Mouse (Mus musculus): ENCODE measurements at regions not wholly inside any gene's neighbourhood (a gene's known extent, or its start where the extent isn't known, plus 50 kb on each side); places are given as distances from the start of the nearest gene placed in this dataset.
A peak's percentile ranks its signal among the peaks of the same experiment; 100 is the strongest.

DNA sequence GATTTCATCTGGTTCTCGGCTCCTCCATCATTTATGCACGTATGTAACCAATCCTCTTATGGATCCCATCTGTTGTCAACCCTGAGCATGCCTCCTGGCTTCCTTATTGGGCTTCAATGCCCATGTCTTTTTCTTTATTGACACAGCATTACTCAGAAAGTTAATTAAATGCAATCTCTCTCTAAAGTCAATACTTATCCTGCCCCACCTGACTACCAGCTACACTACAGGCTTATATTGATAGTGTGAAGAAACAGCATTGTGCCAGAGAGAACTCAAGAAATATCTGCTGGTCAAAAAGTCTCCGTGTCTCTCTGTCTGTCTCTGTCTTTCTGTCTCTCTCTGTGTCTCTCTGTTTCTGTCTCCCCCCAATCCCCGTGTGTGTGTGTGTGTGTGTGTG lies 194.7 kb upstream of the Rfx3 start:
- no peak for ATAC-seq (ENCODE audit: insufficient number of reproducible peaks, low FRiP score, low TSS enrichment)

DNA sequence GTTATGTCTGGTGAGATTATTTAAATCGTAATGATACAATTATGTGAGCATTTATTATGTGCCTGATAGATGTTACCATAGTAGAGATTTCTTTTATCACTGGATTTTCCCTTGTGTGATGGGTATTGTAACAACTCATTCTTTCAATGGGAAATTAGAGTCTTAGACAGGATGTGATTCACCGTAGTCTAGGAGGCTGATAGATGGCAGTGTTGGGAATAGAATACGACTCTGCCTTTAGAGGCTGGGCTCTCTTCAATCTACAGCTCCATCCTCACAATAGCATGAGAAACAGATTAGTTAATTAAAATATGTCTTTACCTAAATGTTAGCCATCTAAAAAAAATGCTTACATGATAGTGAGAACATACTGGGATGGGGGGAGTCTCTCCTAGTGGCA lies 192.8 kb upstream of the Rfx3 start:
- no peak for ATAC-seq (ENCODE audit: insufficient number of reproducible peaks, low FRiP score, low TSS enrichment)

DNA sequence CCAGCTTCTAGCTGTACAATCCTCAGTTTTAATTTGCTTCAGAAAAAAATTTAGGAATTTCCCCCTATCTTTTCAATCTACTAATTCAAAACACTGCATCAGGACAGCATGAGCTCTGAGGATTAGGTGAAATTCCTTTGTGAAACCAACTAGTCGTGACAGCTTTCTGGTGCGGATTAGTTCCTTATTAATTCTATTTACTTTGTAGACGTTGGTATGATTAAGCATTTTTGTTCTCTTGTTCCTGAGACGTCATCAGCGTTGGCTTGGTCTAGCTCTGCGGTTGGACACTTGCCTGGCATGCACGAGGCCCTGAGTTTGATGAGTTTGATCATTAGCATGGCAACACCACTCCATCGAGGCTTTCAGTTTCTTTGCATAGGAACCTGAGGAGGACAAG lies 188.4 kb upstream of the Rfx3 start:
- ATAC-seq (ENCODE audit: insufficient number of reproducible peaks, low FRiP score, low TSS enrichment): no peak

DNA sequence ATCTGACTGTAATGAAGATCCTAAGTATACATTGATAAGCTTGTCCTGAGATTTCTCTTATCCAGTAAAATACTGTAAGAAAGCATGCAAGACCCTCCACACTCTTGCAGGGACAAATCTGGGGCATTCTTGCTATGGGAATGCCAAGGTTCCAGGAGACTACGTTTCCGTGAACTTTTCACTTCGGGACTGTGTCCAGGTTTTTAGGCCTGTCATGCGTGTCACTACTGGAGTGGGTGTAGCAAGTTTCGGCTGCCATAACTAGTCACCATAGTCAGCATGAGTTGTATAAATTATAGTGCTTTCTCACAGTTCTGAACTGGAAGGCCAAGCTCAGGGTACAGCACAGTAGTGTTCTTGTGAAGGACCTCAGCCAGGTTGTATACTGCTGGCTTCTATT lies 185.9 kb upstream of the Rfx3 start:
- ATAC-seq (ENCODE audit: insufficient number of reproducible peaks, low FRiP score, low TSS enrichment): no peak

DNA sequence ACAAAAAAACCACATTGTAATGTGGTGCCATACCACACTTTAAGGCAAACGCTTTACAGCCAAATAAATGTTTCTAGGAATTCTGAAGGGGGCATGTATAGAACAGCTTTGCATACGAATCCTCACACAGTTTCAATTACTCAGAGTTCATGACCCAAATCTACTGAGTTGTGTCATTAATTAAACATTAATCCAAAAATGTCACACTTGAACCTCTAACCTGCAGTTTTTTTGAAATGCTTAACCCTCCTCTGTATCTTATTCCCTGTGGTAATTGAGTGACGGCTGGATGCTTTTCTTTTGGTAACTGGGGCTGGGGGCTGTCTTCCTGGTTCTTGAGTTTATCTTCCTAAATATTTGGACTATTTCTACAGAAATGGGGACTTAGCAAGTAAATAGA lies 181.3 kb upstream of the Rfx3 start:
- ATAC-seq (ENCODE audit: insufficient number of reproducible peaks, low FRiP score, low TSS enrichment): no peak

DNA sequence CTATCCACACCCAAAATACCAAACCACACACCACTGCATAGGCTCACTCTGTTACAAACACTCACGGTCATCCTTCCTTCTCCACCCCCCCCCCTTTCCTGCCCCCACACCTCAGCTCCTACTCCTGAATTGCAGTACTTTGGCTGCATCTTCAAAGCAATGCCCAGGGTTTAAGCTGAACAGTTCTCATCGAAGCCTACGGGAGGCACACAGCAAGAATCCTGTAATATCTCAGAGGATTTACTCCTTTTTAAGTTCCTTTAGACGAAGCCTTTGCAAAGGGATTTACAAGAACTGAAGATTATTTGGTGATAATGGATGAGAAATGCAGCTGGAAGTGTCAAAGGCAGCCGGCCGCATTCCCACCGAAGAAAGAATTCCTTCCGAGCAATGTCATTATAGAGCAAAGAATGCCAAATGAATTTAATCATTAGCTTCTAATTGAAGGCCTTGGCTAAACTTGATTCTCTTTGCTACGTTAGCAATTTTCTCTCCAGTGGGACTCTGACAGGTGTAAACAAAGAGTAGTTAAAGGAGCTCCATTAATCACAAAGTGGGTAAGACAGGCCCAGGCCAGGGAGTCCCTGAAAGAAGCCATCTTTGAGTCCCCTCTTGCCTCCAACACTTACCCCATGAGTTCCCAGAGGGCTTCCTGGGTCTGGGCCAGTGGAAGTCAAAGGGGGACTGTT lies 180.6 kb upstream of the Rfx3 start:
- no peak for ATAC-seq (ENCODE audit: insufficient number of reproducible peaks, low FRiP score, low TSS enrichment)

DNA sequence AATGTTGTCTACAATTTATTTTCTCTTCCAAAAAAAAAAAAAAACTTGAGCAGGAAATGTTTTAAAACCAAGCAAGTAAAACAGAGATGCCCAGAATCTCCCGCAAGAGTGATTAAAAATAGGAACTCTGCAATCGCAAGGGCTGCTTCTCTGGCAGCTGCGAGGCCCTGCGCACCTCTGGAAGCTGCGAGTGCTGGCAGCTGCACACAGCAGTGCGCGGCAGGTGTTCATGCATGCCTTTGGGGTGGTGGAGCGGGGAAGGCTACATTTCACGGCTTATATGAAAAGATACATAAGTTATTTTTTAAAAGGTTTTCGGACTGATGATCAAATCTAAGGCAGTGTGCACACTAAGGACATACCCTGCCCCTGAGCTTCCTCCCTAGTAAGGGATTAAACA lies 179.3 kb upstream of the Rfx3 start:
- ATAC-seq (ENCODE audit: insufficient number of reproducible peaks, low FRiP score, low TSS enrichment): no peak

DNA sequence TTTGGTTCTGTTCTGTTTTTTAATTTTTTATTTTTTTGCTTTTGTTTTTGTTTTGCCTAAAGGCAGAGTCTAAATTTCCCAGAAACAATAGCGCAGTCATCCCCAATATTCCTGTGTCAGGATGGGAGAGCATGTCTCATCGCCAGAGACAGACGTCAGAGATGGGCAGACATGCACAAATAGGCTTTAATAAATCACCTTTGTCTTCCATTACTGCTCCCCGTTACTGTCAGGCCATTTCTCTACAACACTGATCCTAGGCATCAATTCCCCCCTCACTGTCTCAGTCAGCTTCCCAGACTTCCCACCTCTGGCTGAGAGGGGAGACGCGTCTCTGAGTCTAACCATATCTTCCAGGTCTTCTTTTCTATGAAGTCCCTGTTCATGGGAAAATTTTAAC lies 177.4 kb upstream of the Rfx3 start:
- ATAC-seq (ENCODE audit: insufficient number of reproducible peaks, low FRiP score, low TSS enrichment): no peak

DNA sequence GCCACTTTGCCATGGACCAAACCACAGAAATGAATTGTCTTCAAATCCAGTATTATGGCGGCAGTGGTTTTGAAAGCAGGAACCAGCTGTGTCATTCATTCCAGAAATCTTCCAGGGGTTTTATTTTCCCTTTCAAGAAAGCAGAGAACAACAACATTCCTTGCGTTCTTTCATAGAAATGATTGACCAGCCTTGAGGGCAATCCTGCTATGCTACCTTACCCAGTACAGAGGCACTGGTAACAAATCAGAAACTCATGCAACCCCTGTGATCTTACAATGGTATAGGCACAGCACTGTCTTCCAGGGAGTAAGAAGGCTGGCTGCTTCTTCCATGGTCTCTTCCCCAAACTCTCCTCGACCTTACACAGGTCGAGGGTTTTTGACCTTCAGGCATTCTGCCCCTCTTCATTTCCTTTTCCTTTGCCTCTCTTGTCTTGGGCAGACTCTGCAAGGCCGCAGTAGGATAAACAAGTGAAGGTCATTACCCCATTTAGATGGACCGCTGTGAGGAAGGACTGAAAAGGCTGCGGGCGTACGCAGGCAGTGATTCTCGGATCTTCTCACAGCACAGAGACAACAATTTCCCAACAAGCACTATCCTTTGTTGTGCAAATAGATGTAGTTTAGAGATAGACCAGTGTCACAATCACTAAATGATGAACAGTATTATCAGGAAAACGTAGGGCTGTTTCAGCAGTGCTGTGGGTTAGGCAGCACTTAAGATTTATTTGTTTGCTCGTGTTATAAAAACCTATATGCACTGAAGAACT lies 171.6 kb upstream of the Rfx3 start:
- no peak for ATAC-seq (ENCODE audit: insufficient number of reproducible peaks, low FRiP score, low TSS enrichment)

DNA sequence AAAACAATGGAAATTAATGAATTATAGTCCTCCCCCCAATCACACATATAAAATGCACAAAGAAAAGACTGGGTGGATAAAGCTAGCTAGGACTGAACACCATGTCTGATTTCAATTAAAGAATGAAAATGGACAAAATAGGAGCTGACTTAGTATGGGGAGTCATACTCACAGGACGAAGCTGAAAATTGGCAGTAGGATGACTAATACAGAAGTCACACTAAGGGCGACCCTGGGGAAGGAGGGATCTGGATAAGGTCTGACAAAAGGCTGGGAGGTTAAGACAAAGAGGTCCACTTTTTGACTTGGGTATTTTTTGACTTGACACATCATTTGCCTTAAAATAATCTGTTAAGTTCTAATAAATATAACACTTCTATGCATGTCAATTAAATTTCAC lies 170.2 kb upstream of the Rfx3 start:
- ATAC-seq (ENCODE audit: insufficient number of reproducible peaks, low FRiP score, low TSS enrichment): no peak

DNA sequence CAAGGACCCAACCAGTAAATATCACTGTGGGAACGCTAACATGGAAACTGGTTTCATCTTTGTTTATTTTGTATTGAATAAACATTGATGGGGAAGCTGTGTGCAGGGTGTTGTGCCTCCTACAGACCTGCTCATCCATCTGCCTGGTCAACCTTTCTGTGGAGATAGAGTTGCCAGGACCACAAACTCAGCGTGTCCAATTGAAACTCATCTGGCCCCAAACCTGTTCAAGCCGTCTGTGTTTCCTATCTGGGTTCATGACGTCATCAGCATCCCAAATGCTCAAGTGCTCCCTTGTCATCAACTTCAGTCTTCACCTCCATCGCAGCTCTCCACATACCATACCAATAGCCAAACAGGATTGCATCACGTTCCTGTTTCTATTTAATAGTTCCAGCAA lies 167.1 kb upstream of the Rfx3 start:
- ATAC-seq (ENCODE audit: insufficient number of reproducible peaks, low FRiP score, low TSS enrichment): no peak

DNA sequence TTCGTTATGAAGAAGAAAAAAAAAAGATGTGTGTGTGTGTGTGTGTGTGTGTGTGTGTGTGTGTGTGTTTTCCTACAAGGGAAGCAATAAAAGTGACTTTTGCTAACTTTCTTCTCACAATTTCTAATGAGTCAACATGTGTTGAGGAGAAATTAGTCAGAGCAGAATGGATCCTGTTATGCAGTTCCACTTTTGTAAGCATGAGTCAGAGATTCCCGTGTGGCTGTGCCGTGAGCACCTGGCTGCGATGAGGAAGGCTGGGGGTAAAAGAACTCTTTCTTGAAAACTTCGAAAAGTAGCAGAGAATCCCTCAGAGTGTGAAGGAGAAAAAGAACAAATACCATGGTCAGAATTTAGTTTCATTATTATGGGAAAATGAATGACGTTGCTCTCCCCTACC lies 165.9 kb upstream of the Rfx3 start:
- no peak for ATAC-seq (ENCODE audit: insufficient number of reproducible peaks, low FRiP score, low TSS enrichment)

DNA sequence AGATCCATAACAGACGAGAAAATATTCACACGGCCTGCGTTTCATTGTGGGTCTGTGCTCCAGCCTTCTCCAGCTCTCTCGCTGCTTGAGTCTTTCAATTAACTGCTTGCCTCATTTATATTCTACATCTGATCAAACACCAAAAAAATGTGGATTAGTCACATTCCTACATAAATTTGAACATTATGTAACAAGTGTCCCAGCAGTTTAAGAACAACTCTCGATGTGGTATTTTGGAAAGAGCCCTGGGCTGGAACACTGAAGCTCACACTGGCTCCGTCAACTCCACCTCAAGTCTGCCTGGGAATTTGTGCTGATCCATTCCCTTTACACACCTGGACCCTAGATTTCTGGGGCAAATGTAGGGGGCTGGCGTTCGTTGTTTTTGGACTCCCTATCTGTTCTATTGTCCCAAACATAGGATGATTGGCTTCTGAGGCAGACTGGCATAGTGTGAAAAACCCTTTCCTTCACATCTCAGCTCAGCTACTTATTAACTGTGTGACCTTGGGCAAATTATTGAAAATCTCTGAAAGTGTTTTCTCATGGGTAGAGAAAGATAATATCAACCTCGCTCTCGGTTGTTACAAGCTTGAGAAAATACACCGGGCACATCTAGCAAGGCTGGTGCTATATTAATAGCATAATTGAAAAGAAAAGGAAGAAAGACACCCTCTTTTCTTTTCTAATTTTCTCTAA lies 161.0 kb upstream of the Rfx3 start:
- no peak for ATAC-seq (ENCODE audit: insufficient number of reproducible peaks, low FRiP score, low TSS enrichment)

DNA sequence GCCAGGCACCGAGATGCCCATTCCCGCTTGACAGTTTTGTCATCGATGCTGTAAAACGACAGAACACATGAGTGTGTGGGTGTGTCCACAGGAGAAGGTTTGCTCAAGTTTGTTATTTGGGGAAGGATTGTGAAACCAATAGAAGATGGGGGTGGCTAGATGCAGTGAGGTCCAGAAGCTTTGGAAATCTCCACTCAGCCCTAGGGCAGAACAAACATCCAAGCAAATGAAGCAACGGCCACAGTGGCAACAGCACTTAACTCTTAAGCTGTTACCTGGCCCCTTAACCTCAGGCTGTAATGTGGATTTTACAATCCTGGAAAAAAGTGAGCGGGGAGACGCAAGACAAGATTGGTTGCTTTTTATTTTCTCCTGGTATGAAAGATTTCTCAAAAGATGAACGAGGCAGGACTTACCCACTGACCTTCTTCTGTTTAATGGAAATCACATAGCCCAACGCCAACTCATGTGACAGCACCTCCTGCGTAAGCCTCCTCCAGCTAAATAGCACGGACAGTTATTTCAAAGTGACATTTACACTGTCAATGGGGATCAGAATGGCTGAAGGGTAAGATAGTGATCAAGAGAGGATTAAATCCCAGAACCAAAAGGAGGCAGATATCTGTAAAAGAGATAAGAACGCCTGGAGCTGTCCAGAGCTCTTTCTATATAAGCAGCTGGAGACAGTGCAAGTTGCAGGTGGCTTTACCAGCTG lies 156.6 kb upstream of the Rfx3 start:
- no peak for ATAC-seq (ENCODE audit: insufficient number of reproducible peaks, low FRiP score, low TSS enrichment)

DNA sequence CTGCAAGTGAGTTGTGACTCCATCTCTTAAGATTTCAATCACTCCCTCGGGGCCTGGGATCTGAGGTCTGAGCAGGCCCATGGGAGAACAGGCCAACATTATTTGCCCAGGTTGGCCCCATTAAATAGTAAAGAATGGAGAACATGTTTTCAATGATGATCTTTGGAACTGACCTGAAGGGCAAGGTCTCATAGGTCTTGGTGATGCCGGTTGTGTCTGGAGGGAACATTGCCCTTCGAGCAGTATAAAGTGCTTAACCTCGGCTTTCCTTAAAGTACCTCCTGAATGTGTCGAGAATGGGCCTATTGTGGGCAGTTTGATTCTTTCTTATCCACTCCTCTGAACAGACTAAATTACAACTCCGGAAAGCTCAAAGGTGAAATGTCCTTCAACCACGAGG lies 155.7 kb upstream of the Rfx3 start:
- ATAC-seq (ENCODE audit: insufficient number of reproducible peaks, low FRiP score, low TSS enrichment): no peak

DNA sequence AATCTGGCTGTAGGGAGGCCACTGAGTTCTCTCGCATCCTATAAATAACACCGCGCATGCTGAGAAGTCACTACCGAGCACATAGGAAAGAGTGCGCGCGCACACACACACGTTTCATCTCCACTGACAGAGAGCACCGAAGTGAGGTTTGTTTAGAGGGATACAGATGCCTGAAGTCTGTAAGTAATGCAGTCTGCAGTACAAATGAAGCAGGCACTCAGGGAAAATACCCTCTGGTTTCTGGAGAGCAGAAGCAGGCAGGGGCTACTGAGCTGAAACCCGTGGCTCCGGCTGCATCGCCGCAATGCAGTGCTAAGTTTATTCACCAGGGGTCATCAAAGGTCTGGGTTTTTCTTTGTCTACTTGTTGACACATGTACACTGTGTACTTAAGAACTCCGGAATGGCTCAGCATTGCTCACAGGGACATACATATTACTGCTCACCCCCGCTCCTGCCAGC lies 155.0 kb upstream of the Rfx3 start:
- ATAC-seq (ENCODE audit: insufficient number of reproducible peaks, low FRiP score, low TSS enrichment): peak; percentile 69

DNA sequence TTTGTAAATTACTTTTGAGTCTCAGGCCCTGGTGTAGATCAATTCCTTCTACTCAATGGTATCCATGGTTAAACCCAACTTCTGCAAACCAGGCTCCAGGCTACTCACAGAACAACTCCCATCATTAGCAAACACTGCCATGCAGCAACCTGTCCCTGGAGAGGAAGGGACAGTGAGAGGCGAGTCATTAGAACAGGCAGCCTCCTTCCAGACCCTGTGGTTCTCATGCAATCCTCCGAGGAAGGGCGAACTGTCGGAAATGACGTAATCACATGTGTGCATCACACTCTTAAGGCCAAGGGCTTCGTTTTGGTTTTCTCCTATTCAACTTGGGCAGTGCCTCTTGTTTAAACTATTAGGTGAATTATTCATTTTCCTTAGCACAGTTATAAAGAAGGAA lies 152.2 kb upstream of the Rfx3 start:
- ATAC-seq (ENCODE audit: insufficient number of reproducible peaks, low FRiP score, low TSS enrichment): no peak

DNA sequence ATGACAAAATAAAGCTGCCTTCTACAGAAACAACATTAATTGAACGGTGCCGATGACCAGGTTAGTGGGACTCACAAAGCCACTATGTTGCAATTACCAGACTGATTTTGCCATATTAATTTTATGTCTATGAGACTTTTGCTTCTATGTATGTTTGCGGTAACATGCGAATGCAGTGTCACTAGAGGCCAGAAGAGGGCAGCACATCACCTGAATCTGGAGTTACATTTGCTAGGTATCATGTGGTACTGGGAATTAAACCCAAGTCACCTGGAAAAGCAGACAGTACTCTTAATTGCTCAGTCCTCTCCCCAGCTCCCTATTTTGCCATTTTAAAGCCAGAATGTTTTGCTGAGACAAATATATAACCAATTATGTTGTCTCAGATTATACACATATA lies 149.6 kb upstream of the Rfx3 start:
- no peak for ATAC-seq (ENCODE audit: insufficient number of reproducible peaks, low FRiP score, low TSS enrichment)

DNA sequence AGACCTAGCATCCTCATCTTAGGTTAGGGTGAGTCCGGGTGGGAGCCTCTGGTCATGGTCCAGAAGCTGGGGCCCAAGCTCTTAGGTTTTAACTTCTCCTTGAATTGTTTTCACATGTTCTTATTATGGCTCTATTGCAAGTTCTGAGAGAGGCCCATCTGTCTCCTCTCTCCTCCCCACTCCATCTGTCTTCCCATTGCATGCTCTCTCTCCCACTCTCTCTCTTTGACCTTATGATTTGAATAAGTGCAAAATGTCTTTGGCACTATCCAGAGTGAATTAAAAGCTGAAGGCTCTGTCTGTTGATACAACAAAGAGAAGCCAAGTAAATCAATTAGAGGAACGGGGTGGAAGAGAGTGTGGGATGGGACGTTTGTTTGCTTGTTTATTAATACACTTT lies 146.2 kb upstream of the Rfx3 start:
- no peak for ATAC-seq (ENCODE audit: insufficient number of reproducible peaks, low FRiP score, low TSS enrichment)

DNA sequence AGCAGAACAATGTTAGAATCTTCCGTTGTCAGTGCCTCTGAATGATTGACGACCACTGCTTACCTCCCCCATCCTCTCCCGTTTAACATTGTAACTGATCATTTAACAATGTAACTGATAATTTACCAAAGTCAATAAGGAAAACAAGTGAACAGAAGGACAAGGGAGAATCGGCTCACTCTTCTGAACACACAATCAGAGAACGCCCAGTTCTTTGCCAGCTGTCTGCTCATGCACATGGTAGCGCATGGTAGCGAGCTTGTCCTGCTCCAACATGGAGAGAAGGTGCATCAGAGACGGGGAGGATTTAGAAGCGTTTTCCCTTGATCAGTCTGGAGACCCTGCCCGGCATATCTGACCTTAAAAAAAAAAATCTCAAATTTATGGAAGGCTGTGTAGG lies 126.6 kb upstream of the Rfx3 start:
- ATAC-seq (ENCODE audit: insufficient number of reproducible peaks, low FRiP score, low TSS enrichment): no peak

DNA sequence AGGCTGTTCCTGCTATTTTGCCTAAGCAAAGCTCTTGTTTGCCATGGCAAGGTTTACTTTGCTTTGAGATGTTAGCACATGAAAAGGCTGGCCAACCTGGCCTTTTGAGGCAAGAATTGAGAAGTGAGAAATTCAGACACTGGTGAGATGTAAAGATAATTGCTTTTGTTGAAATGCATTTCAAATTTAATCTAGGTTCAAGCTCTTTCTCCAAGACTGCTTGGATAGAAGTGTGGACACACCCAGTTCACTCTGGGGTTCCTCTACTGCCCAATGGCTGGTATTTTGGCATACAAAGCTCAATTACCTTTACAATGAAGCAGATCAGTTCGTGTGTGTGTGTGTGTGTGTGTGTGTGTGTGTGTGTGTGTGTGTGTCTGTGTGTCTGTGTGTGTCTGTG lies 123.8 kb upstream of the Rfx3 start:
- no peak for ATAC-seq (ENCODE audit: insufficient number of reproducible peaks, low FRiP score, low TSS enrichment)

Data from cerebellum, adult (tissue).